Mouse (Mus musculus): Measurements from ENCODE around the gene Dctn2.

Dctn2 gene

GRCm38 (mm10) chr10:127263631-127264030, 2.5 kb upstream of the Dctn2 start:
- no peak for DNase-seq (ENCODE audit: low spot score in 2 of 2)

GRCm38 (mm10) chr10:127264336-127264735, 1.8 kb upstream of the Dctn2 start:
- no peak for DNase-seq (ENCODE audit: low spot score in 2 of 2)

GRCm38 (mm10) chr10:127264971-127265370, 1.2 kb upstream of the Dctn2 start:
- no peak for DNase-seq (ENCODE audit: low spot score in 2 of 2)

- DNase-seq (ENCODE audit: low spot score in 2 of 2), result no peak
Observed at GRCm38 (mm10) chr10:127265727-127266111, 449 bp upstream of the Dctn2 start.

- no peak for DNase-seq (ENCODE audit: low spot score in 2 of 2)
Observed at GRCm38 (mm10) chr10:127267318-127267717, 1.1 kb downstream of the Dctn2 start.

- no peak for DNase-seq (ENCODE audit: low spot score in 2 of 2)
Observed at GRCm38 (mm10) chr10:127268401-127268800, 2.2 kb downstream of the Dctn2 start.

- no peak for DNase-seq (ENCODE audit: low spot score in 2 of 2)
Observed at GRCm38 (mm10) chr10:127269036-127269435, 2.9 kb downstream of the Dctn2 start.

- DNase-seq (ENCODE audit: low spot score in 2 of 2), result no peak
Observed at GRCm38 (mm10) chr10:127269884-127270283, 3.7 kb downstream of the Dctn2 start.

- DNase-seq (ENCODE audit: low spot score in 2 of 2), result no peak
Observed at GRCm38 (mm10) chr10:127272371-127272770, 6.2 kb downstream of the Dctn2 start.

GRCm38 (mm10) chr10:127274261-127275022, 8.3 kb downstream of the Dctn2 start:
- no peak for DNase-seq (ENCODE audit: low spot score in 2 of 2)

GRCm38 (mm10) chr10:127279730-127280129, 13.6 kb downstream of the Dctn2 start:
- DNase-seq (ENCODE audit: low spot score in 2 of 2), result no peak

- DNase-seq (ENCODE audit: low spot score in 2 of 2), result no peak
Observed at GRCm38 (mm10) chr10:127281316-127281715, 15.1 kb downstream of the Dctn2 start.

- no peak for DNase-seq (ENCODE audit: low spot score in 2 of 2)
Observed at GRCm38 (mm10) chr10:127282620-127283215, 16.6 kb downstream of the Dctn2 start.

- DNase-seq (ENCODE audit: low spot score in 2 of 2), result no peak
Observed at GRCm38 (mm10) chr10:127284105-127284622, 18.0 kb downstream of the Dctn2 start.

- DNase-seq (ENCODE audit: low spot score in 2 of 2), result no peak
Observed at GRCm38 (mm10) chr10:127284724-127285500, 18.7 kb downstream of the Dctn2 start.

- no peak for DNase-seq (ENCODE audit: low spot score in 2 of 2)
Observed at GRCm38 (mm10) chr10:127285644-127286043, 19.5 kb downstream of the Dctn2 start.

GRCm38 (mm10) chr10:127286194-127286593, 20.0 kb downstream of the Dctn2 start:
- no peak for DNase-seq (ENCODE audit: low spot score in 2 of 2)

- DNase-seq (ENCODE audit: low spot score in 2 of 2), result no peak
Observed at GRCm38 (mm10) chr10:127286730-127287129, 20.6 kb downstream of the Dctn2 start.

GRCm38 (mm10) chr10:127287271-127287935, 21.2 kb downstream of the Dctn2 start:
- DNase-seq (ENCODE audit: low spot score in 2 of 2), result no peak

GRCm38 (mm10) chr10:127287936-127288293, 21.7 kb downstream of the Dctn2 start:
- no peak for DNase-seq (ENCODE audit: low spot score in 2 of 2)

- DNase-seq (ENCODE audit: low spot score in 2 of 2), result peak in 1 of 2 experiments; percentile 50
Observed at GRCm38 (mm10) chr10:127288328-127288799, 22.2 kb downstream of the Dctn2 start.

All from left cerebral cortex, adult 9 months (tissue).